Mouse (Mus musculus) layer of hippocampus, adult 11-12 months (tissue): ENCODE data around the gene Hnrnpm.
"Not testable (repeated sequence)": the region's sequence is repeated elsewhere in the genome, so short reads cannot be mapped to it uniquely, and the experiment has no call there.

Source experiments
- DNase-seq: peaks from one replicate; pipeline ENCODE4 v3.0.0; 2022; ENCODE audit warnings: low spot score

The Hnrnpm gene

DNA sequence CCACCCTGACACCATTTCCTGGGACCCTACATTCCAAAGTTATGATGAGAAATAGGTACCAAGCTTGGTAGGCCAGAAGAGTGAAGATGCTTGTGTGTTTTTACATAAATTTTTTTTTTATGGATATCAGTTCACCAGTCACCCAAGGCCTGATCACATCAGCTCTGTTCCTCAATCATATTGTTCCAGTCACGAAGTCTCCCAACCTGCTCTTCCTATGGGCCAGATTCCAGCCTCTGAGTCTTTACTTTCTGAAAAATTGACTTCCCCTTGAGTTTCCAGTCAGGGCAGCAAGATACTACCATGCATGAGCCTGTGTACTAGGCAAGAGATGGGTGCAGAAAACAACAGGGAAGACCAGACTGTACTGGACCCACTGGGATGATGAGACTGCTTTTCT lies at the start of gene Hnrnpm:
Hnrnpm (minus strand) TSS at position 101 of the 400 bp plus-strand sequence.
- no peak for DNase-seq

GRCm38 (mm10) chr17:33733526-33733925 lies 46.9 kb upstream of the Hnrnpm start:
- not testable (repeated sequence) for DNase-seq

DNA sequence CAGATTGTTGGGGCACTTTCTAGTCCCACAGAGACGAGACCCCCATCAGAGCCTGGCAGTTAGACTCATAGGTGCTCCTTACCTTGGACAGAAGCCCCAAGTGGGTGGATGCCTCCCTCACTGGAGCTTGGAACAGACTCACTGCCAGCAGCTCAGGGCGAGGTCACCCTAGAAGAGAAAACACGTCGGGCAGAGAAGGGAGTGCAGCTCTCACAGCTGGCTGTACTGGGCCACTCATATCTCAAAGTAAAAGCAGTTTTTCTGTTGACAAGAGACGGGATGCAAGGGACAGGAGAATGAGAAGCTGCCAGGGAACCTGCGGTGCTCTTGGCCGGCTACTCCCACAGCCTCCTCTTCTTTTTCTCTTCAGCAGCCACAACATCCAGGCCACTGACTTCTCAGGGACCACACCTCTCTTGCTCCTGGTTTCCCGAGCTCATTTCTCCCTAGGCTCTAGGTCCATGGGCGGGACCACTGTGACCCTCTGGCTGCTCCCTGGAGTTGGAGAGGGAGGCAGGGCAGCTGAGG lies 46.0 kb upstream of the Hnrnpm start:
- DNase-seq = not testable (repeated sequence)

DNA sequence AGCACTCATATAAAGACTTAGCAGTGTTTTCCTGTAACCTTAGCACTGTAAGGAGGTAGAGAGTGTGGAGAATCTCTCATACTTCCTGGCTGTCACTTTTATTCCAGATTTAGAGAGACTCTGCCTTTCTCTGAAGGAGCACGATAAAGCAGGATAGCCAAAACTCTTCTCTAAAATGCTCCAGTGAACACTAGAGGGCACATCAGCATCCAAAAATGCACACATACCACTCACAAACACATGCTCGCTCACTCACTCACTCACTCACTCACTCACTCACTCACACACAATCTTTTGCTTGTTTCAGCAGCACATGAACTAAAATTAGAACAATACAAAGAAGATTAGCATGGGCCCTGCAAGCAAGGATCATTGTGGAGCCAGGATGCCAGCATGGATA lies 42.6 kb upstream of the Hnrnpm start:
- DNase-seq = no peak

- DNase-seq = no peak
Measured at GRCm38 (mm10) chr17:33728396-33728795, 41.7 kb upstream of the Hnrnpm start.

DNA sequence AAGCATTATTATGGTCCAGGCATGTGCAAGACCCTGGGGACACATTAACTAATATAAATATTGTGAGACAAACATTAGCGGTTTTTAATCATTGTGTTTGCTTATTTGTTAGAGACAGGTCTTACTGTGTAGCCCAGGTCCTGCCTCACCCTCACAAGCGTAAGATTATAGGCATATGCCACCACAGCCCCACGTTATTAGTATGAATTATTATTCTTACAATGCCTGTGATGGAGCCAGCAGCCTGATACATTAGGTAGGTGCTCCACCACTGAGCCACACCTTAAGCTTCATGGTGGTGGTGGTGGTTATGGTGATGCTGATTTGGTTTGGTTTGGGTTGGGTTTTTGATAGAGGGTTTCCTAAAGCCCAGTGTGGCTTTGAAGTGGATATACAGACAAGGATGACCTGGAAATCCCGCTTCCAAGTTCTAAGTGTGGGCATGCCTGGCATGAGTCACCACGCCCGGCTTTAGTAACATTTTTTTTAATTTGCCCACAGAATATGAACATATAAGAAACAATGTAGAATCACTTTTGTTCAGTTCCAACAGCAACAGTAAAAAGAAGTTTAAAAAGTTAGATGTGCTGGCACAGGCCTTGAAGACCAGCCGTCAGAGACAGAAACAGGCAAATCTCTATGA lies 33.2 kb upstream of the Hnrnpm start:
- no peak for DNase-seq

- DNase-seq = no peak
Measured at GRCm38 (mm10) chr17:33718944-33719725, 32.5 kb upstream of the Hnrnpm start.

DNA sequence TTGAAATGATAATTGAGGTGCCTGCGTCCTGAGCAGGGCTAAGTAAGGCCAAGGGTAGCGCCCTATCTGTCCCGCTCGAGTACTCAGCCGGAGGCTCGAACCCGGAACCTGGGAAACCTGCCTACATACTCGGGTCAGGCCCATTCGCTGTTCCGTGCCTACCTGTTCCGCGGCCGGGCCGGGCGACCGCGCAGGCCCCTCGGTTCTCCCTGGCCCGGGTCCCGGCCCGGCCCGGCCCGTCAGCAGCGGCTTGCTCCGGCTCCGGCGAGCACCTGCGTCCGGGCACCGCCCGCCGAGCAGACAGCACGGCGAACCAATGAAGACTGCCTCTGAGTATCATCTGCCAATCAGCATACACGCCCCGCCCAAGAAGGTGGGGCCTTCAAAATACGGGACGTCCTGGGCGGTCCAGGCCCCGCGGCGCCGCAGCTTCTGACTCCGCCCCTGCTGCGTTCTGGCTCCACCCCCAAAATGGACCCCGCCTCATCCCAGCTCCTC lies 31.8 kb upstream of the Hnrnpm start, which contains the start of gene March2:
March2 (minus strand) TSS at position 287 of the 498 bp plus-strand sequence.
- DNase-seq = peak; percentile 98

DNA sequence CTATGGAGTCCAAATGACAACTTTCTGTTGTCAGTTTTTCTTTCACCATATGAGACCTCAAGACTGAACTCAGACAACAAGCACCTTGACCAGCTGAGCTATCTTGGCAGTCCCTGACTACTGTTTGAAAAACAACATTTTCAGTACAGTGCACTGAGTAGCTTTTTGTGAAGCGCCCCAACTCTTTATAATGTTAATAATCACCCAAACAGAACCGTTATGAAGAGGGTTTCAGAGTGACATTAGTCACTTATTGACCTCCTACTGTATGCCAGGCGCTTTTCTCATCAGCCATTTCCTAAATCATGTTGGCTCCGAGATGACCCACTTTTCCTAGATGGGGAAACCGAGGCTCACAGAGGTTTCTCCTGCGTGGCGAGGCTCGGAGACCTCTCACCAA lies 31.3 kb upstream of the Hnrnpm start:
- DNase-seq = no peak

DNA sequence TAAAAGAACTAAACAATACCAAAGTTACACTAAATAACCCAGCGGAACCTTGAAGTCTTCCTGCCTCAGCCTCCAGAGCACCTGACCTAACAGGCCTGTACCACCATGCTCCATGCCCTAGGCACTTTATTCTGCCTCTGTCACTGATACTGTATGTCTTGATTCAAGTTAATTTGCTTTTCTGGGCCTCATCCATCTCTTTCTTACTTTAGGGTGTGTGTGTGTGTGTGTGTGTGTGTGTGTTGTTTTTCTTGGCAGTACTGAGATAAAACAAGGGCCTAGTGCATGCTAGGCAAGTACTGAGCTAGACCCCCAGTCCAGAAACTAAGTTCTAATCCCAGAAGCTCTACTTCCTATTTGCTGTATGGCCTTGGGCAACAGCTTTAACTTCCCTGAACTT lies 30.6 kb upstream of the Hnrnpm start:
- DNase-seq = no peak

GRCm38 (mm10) chr17:33714779-33715178 lies 28.1 kb upstream of the Hnrnpm start:
- no peak for DNase-seq

DNA sequence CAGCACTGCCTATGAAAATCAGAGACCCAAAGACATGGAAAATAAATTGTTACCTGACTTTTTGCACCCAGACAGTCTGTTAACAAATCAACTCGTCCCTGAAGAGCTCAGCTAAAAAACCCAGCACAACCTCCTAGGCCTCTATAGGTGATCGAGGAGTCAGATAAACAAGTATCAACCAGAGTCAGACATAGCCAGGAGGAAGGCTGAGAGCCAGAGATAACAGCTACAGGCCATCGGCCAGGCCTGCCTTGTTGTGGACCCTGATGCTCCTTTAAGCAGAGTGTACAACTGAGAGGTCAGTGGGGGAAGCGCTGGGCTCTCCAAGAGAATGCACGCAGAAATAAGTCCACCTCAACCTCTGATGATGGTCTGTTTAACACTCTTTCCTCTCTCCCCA lies 26.6 kb upstream of the Hnrnpm start:
- DNase-seq = no peak

GRCm38 (mm10) chr17:33709834-33710233 lies 23.2 kb upstream of the Hnrnpm start:
- no peak for DNase-seq

DNA sequence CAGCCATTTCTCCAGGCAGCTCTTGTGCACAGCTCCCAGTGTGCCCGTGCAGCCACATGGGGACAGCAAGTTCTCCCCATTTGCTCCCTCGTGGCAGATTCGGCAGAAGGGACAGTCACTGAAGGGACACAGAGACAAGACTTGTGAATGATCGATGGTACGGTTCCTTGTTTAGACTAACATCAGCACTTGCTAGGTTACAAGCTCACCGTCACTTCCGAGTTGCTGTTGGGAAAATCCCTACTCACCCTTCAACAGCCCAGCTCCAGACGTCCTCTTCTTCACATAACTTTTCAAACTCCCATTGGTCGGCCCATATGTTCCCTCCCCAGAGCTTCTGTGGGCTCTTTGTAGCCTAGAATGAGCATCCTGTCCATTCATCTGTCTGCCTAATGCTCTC lies 16.4 kb upstream of the Hnrnpm start:
- DNase-seq = no peak

- no peak for DNase-seq
Measured at GRCm38 (mm10) chr17:33702178-33702577, 15.5 kb upstream of the Hnrnpm start.

DNA sequence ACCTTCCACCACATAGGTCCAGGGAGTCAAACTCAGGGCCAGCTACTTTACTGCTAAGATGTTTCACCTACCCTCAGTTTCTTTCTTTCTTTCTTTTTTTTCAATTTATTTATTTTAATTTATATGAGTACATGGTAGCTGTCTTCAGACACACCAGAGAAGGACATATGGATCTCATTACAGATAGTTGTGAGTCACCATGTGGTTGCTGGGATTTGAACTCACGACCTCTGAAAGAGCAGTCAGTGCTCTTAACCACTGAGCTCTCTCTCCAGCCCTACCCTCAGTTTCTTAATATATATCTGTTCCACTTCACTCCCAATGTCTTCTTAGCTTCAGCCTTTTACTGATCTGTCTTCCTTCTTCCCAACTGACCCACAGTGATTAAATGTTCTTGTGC lies 8.8 kb upstream of the Hnrnpm start:
- DNase-seq = no peak

GRCm38 (mm10) chr17:33685249-33685653 lies 1.4 kb downstream of the Hnrnpm start:
- peak; percentile 98 for DNase-seq

- DNase-seq = peak; percentile 75
Measured at GRCm38 (mm10) chr17:33684671-33685231, 1.9 kb downstream of the Hnrnpm start.

DNA sequence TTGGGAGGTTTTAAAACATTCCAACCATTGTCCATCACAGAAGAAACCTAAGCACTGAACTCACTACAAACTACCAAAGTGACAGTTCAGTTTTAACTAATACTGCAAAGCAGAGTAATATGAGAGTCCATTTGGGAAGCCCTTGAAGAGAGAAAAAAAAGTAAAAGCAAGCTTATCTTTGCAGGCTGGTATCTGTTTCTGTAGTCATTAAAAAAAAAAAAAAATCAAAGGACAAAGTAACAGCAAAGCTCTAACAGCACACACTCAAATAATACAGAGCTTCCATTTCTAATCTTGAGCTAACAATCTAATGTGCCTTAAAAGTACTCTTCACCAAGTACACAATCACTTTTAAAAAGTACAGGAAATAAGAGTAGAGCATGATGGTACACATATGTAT lies 4.9 kb downstream of the Hnrnpm start:
- DNase-seq = no peak

DNA sequence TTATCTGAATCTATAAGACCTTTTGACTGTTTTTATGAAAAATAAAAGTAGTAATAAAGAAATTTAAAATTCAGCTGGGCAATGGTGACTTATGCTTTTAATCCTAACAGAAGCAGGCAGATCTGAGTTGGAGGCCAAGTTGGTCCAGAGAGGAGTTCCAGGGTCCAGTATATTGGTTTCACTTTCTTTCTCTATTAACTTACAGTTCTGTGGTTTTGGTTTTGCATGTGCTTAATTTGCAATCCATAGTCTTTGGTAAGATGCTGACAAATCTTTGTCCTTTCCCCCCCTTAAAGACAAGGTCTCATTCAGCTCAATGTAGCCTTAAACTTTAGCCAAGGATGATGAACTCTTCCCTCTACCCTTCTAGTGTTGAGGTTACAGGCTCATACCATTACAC lies 7.9 kb downstream of the Hnrnpm start:
- no peak for DNase-seq

- DNase-seq = no peak
Measured at GRCm38 (mm10) chr17:33676086-33676485, 10.6 kb downstream of the Hnrnpm start.

DNA sequence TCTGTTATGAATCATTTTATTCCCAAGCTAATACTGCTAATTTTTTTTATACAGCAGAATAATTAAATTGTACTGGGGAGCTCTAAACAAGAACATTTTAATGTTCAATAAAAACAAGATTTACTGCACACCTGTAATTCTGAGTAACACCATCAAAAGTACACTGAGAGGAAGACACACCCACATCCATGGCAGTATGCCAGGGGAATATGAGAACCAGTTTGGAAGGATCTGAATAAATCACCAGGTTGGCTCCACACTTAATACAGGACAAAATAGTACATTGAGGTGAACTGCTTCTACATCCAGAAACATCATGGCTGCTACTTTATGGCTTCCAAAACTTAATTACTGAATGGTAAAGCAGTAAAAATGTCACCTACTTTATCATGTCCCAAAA lies 11.2 kb downstream of the Hnrnpm start:
- no peak for DNase-seq

GRCm38 (mm10) chr17:33673837-33674236 lies 12.8 kb downstream of the Hnrnpm start:
- DNase-seq = no peak
